Mouse (Mus musculus) common myeloid progenitor, adult 5-6 weeks (primary cell): ENCODE data around the gene Stat3. TPM values are rescaled to one million over a fixed set of nuclear protein-coding genes. Genes with fewer than 3 reads are reported as not detected.

Experiments used
- ATAC-seq: replicated peaks from 2 replicates; pipeline ENCODE4 v1.8.0; 2016; ENCODE audit warnings: low read depth, mild to moderate bottlenecking, moderate TSS enrichment, inconsistent platforms; ENCODE audit not compliant: poor library complexity, severe bottlenecking
- total RNA-seq: library from RNA; stranded (forward); fragments of 200-1000, 187-1606 nt; gene quantifications from 2 replicates; pipeline ENCODE4 v1.2.3, GENCODE M21; 2017

Gene Stat3
- total RNA-seq, 1 experiment from 2014 or later: 74.9 TPM

GRCm38 (mm10) chr11:100839523-100839922 lies 99.8 kb downstream of the Stat3 start:
- no peak for ATAC-seq

GRCm38 (mm10) chr11:100838894-100839293 lies 100.4 kb downstream of the Stat3 start:
- ATAC-seq: no peak

- no peak for ATAC-seq
Observed at GRCm38 (mm10) chr11:100836923-100837702, 102.2 kb downstream of the Stat3 start.

Other genes starting within 250 kb of the Stat3 start
- gene Zfp385c, start 247.1 kb downstream of the Stat3 start, total RNA-seq: not detected in 2 replicates
- 23.7 and 25.9 TPM in 2 replicates for gene Dhx58, start 235.3 kb downstream of the Stat3 start, total RNA-seq
- 30.3 and 35.3 TPM in 2 replicates for gene Kat2a, start 227.1 kb downstream of the Stat3 start, total RNA-seq
- 6.3 TPM in 1 of 2 replicates, not detected in the other for gene Hspb9, start 225.7 kb downstream of the Stat3 start, total RNA-seq
- gene Rab5c, start 201.3 kb downstream of the Stat3 start, total RNA-seq: 75.8 and 87.2 TPM in 2 replicates
- not detected in 2 replicates for gene Kcnh4, start 179.6 kb downstream of the Stat3 start, total RNA-seq
- not detected in 2 replicates for gene Hcrt, start 176.6 kb downstream of the Stat3 start, total RNA-seq
- gene Ghdc, start 168.6 kb downstream of the Stat3 start, total RNA-seq: 2.3 and 4.0 TPM in 2 replicates
- 49.4 and 64.4 TPM in 2 replicates for gene Stat5b, start 88.8 kb downstream of the Stat3 start, total RNA-seq
- 44.4 and 52.7 TPM in 2 replicates for gene Stat5a, start 80.2 kb downstream of the Stat3 start, total RNA-seq
- gene Cavin1, start 31.3 kb upstream of the Stat3 start, total RNA-seq: 8.4 and 10.6 TPM in 2 replicates
- gene Atp6v0a1, start 69.9 kb upstream of the Stat3 start, total RNA-seq: 16.2 and 25.9 TPM in 2 replicates
- 4.5 and 8.3 TPM in 2 replicates for gene Naglu, start 130.5 kb upstream of the Stat3 start, total RNA-seq
- 1.2 TPM in 1 of 2 replicates, not detected in the other for gene Hsd17b1, start 138.9 kb upstream of the Stat3 start, total RNA-seq
- gene Coasy, start 143.0 kb upstream of the Stat3 start, total RNA-seq: 13.3 and 23.2 TPM in 2 replicates
- 30.0 and 31.1 TPM in 2 replicates for gene Mlx, start 147.7 kb upstream of the Stat3 start, total RNA-seq
- 46.7 and 57.6 TPM in 2 replicates for gene Psmc3ip, start 155.9 kb upstream of the Stat3 start, total RNA-seq
- 21.7 and 32.1 TPM in 2 replicates for gene Retreg3, start 180.4 kb upstream of the Stat3 start, total RNA-seq
- gene Tubg1, start 180.4 kb upstream of the Stat3 start, total RNA-seq: 32.5 and 37.8 TPM in 2 replicates
- not detected in 2 replicates for gene Tubg2, start 216.4 kb upstream of the Stat3 start, total RNA-seq
- gene Cntnap1, start 231.0 kb upstream of the Stat3 start, total RNA-seq: 0.05 TPM in 2 replicates
- gene Plekhh3, start 231.8 kb upstream of the Stat3 start, total RNA-seq: 0.15 and 0.32 TPM in 2 replicates
- not detected in 2 replicates for gene Ccr10, start 235.9 kb upstream of the Stat3 start, total RNA-seq